Mouse (Mus musculus): ENCODE measurements at regions not wholly inside any gene's neighbourhood (a gene's known extent, or its start where the extent isn't known, plus 50 kb on each side); places are given as distances from the start of the nearest gene placed in this dataset.
A peak's percentile ranks its signal among the peaks of the same experiment; 100 is the strongest.

GRCm38 (mm10) chr9:112014796-112015195, 220.9 kb downstream of the Arpp21 start:
- Histone ChIP-seq H3K36me3 (no peaks in the 10 kb centered on the region), H3K4me1 (no peaks in the 10 kb centered on the region), H3K9me3 (no peaks in the 10 kb centered on the region), H3K27ac (no peak overlapping the region), H3K4me3 (no peak overlapping the region), H3K27me3 (ENCODE audit: insufficient read depth, poor library complexity, severe bottlenecking) (no peaks in the 10 kb centered on the region)
- no peak for DNase-seq (ENCODE audit: low spot score)
- WGBS: 64% methylated on average over 6 of the region's 6 CpGs

GRCm38 (mm10) chr9:111994401-111994800, 241.3 kb downstream of the Arpp21 start:
- Histone ChIP-seq H3K4me1 (peaks cover 15% of the 10 kb centered on the region), H3K4me3 (no peak overlapping the region), H3K27me3 (ENCODE audit: insufficient read depth, poor library complexity, severe bottlenecking) (no peaks in the 10 kb centered on the region), H3K9me3 (no peaks in the 10 kb centered on the region), H3K36me3 (no peaks in the 10 kb centered on the region), H3K27ac (peak overlapping the region; percentile 59; the same call in 1 of the 2 replicates)
- DNase-seq (ENCODE audit: low spot score): no peak
- 58% methylated on average over 4 of the region's 4 CpGs for WGBS

GRCm38 (mm10) chr9:111993844-111994243, 241.9 kb downstream of the Arpp21 start:
- Histone ChIP-seq H3K4me3 (peak overlapping the region; percentile 12), H3K36me3 (no peaks in the 10 kb centered on the region), H3K27ac (peak overlapping the region; percentile 59), H3K27me3 (ENCODE audit: insufficient read depth, poor library complexity, severe bottlenecking) (no peaks in the 10 kb centered on the region), H3K4me1 (peaks cover 15% of the 10 kb centered on the region), H3K9me3 (no peaks in the 10 kb centered on the region)
- DNase-seq (ENCODE audit: low spot score): no peak
- WGBS: 21% methylated on average over 4 of the region's 4 CpGs

GRCm38 (mm10) chr9:111990060-111990459, 245.7 kb downstream of the Arpp21 start:
- Histone ChIP-seq H3K27ac (no peak overlapping the region), H3K36me3 (no peaks in the 10 kb centered on the region), H3K4me1 (peaks cover 15% of the 10 kb centered on the region), H3K9me3 (no peaks in the 10 kb centered on the region), H3K4me3 (no peak overlapping the region), H3K27me3 (ENCODE audit: insufficient read depth, poor library complexity, severe bottlenecking) (no peaks in the 10 kb centered on the region)
- DNase-seq (ENCODE audit: low spot score): no peak
- 71% methylated on average over 3 of the region's 3 CpGs for WGBS

- no peaks in the 10 kb centered on the region for H3K4me1 ChIP-seq
- no peaks in the 10 kb centered on the region for H3K27me3 ChIP-seq (ENCODE audit: insufficient read depth, poor library complexity, severe bottlenecking)
- no peaks in the 10 kb centered on the region for H3K36me3 ChIP-seq
- DNase-seq (ENCODE audit: low spot score): no peak
- WGBS: 60% methylated on average over 5 of the region's 5 CpGs
- H3K27ac ChIP-seq: no peak overlapping the region
- no peaks in the 10 kb centered on the region for H3K9me3 ChIP-seq
- H3K4me3 ChIP-seq: no peak overlapping the region
These were observed 272.2 kb downstream of the Arpp21 start for GRCm38 (mm10) chr9:111963405-111964037.

GRCm38 (mm10) chr9:111957799-111958198, 267.7 kb upstream of the Stac start:
- H3K4me1 ChIP-seq: no peaks in the 10 kb centered on the region
- no peak for DNase-seq (ENCODE audit: low spot score)
- H3K27me3 ChIP-seq (ENCODE audit: insufficient read depth, poor library complexity, severe bottlenecking): no peaks in the 10 kb centered on the region
- H3K27ac ChIP-seq: no peak overlapping the region
- H3K4me3 ChIP-seq: no peak overlapping the region
- no peaks in the 10 kb centered on the region for H3K36me3 ChIP-seq
- 34% methylated on average over 2 of the region's 2 CpGs for WGBS
- no peaks in the 10 kb centered on the region for H3K9me3 ChIP-seq

- Histone ChIP-seq H3K27ac (no peak overlapping the region), H3K4me1 (no peaks in the 10 kb centered on the region), H3K27me3 (ENCODE audit: insufficient read depth, poor library complexity, severe bottlenecking) (no peaks in the 10 kb centered on the region), H3K36me3 (no peaks in the 10 kb centered on the region), H3K9me3 (no peaks in the 10 kb centered on the region), H3K4me3 (no peak overlapping the region)
- WGBS: 46% methylated on average over 8 of the region's 8 CpGs
- DNase-seq (ENCODE audit: low spot score): peak; percentile 70
These were observed 249.3 kb upstream of the Stac start for GRCm38 (mm10) chr9:111939271-111940067.

- H3K27me3 ChIP-seq (ENCODE audit: insufficient read depth, poor library complexity, severe bottlenecking): no peaks in the 10 kb centered on the region
- no peaks in the 10 kb centered on the region for H3K9me3 ChIP-seq
- H3K27ac ChIP-seq: no peak overlapping the region
- no peak for DNase-seq (ENCODE audit: low spot score)
- no peaks in the 10 kb centered on the region for H3K4me1 ChIP-seq
- H3K36me3 ChIP-seq: no peaks in the 10 kb centered on the region
- H3K4me3 ChIP-seq: no peak overlapping the region
- 81% methylated on average over 6 of the region's 6 CpGs for WGBS
These were observed 242.3 kb upstream of the Stac start for GRCm38 (mm10) chr9:111932455-111932854.

- H3K4me3 ChIP-seq: no peak overlapping the region
- WGBS: 19% methylated on average over 16 of the region's 16 CpGs
- H3K36me3 ChIP-seq: no peaks in the 10 kb centered on the region
- no peaks in the 10 kb centered on the region for H3K9me3 ChIP-seq
- no peak overlapping the region for H3K27ac ChIP-seq
- no peaks in the 10 kb centered on the region for H3K27me3 ChIP-seq (ENCODE audit: insufficient read depth, poor library complexity, severe bottlenecking)
- DNase-seq (ENCODE audit: low spot score): peak; percentile 83
- 0 out of 2 replicates have a peak, but pooled peaks cover 3% of the 10 kb centered on the region for H3K4me1 ChIP-seq
These were observed 228.3 kb upstream of the Stac start for GRCm38 (mm10) chr9:111918275-111918940.

- Histone ChIP-seq H3K4me3 (no peak overlapping the region), H3K9me3 (no peaks in the 10 kb centered on the region), H3K4me1 (0 out of 2 replicates have a peak, but pooled peaks cover 3% of the 10 kb centered on the region), H3K36me3 (no peaks in the 10 kb centered on the region), H3K27me3 (ENCODE audit: insufficient read depth, poor library complexity, severe bottlenecking) (no peaks in the 10 kb centered on the region), H3K27ac (no peak overlapping the region)
- DNase-seq (ENCODE audit: low spot score): no peak
- WGBS: 29% methylated on average over 17 of the region's 17 CpGs
These were observed 226.8 kb upstream of the Stac start for GRCm38 (mm10) chr9:111916684-111917535.

GRCm38 (mm10) chr9:111908806-111909205, 218.7 kb upstream of the Stac start:
- no peaks in the 10 kb centered on the region for H3K27me3 ChIP-seq (ENCODE audit: insufficient read depth, poor library complexity, severe bottlenecking)
- 68% methylated on average over 4 of the region's 4 CpGs for WGBS
- H3K36me3 ChIP-seq: no peaks in the 10 kb centered on the region
- H3K4me3 ChIP-seq: no peak overlapping the region
- no peaks in the 10 kb centered on the region for H3K9me3 ChIP-seq
- H3K27ac ChIP-seq: no peak overlapping the region
- DNase-seq (ENCODE audit: low spot score): no peak
- H3K4me1 ChIP-seq: no peaks in the 10 kb centered on the region

GRCm38 (mm10) chr9:111900196-111900595, 210.0 kb upstream of the Stac start:
- no peak for DNase-seq (ENCODE audit: low spot score)
- H3K9me3 ChIP-seq: no peaks in the 10 kb centered on the region
- H3K27me3 ChIP-seq (ENCODE audit: insufficient read depth, poor library complexity, severe bottlenecking): no peaks in the 10 kb centered on the region
- H3K27ac ChIP-seq: no peak overlapping the region
- no peaks in the 10 kb centered on the region; the same call in 1 of the 2 replicates for H3K4me1 ChIP-seq
- no peaks in the 10 kb centered on the region for H3K36me3 ChIP-seq
- no peak overlapping the region for H3K4me3 ChIP-seq

Data from heart, embryonic 10.5 days (tissue).